In the genomic region with DNA sequence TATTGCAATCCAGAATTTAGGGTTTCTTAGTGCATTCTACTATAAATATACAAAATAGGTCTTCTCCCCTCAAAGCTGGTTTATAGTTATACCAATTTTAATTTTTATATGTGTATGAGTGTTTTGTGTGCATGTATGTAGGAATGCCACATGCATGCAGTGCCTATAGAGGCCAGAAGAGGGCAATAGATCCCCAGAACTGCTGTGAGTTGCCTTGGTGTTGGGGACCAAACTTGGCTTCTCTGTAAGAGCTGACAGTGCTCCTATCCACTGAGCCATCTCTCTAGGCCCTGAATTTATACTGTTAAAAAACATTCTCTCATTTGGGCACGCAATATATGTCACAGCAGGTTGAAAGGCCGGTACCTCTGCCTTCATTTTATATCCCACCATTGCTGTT, we compare ENCODE assay signal across 8 mouse cellular contexts. TPM values are rescaled to one million over a fixed set of nuclear protein-coding genes. Genes with fewer than 3 reads are reported as not detected.
DNase-seq lines count a peak whose midpoint lies in the region; ATAC-seq and TF ChIP-seq lines count a peak whose summit lies in the region.

No protein-coding gene starts in this region.

- H3K4me3 ChIP-seq in forebrain, postnatal 0 days (ENCODE audit: low read depth, low read length) = no peak overlapping the region
- no peak overlapping the region for H3K4me3 ChIP-seq in forebrain, embryonic 13.5 days
- H3K4me3 ChIP-seq in embryonic facial prominence, embryonic 10.5 days = no peak overlapping the region
- H3K4me3 ChIP-seq in stomach, embryonic 16.5 days (replicated peaks; ENCODE audit: low read length) = no peak overlapping the region

- no peak overlapping the region for H3K27ac ChIP-seq in forebrain, postnatal 0 days (ENCODE audit: low read depth, low read length)
- no peak overlapping the region for H3K27ac ChIP-seq in forebrain, embryonic 13.5 days
- H3K27ac ChIP-seq in embryonic facial prominence, embryonic 10.5 days (replicated peaks) = no peak overlapping the region
- peak overlapping the region; percentile 79 for H3K27ac ChIP-seq in stomach, embryonic 16.5 days (ENCODE audit: low read length)

- ATAC-seq in forebrain, postnatal 0 days = peak; percentile 75
- ATAC-seq in forebrain, embryonic 13.5 days = no peak
- ATAC-seq in stomach, embryonic 16.5 days (ENCODE audit: insufficient read depth, low FRiP score) = peak; percentile 58; the same call in 1 of the 2 replicates

- no peaks in the 10 kb centered on the region for H3K27me3 ChIP-seq in forebrain, postnatal 0 days (ENCODE audit: insufficient read depth, low read length)
- no peaks in the 10 kb centered on the region for H3K27me3 ChIP-seq in forebrain, embryonic 13.5 days
- no peaks in the 10 kb centered on the region for H3K27me3 ChIP-seq in embryonic facial prominence, embryonic 10.5 days (replicated peaks; ENCODE audit: low read depth, poor library complexity, severe bottlenecking)
- H3K27me3 ChIP-seq in stomach, embryonic 16.5 days (ENCODE audit: control insufficient read depth, insufficient read depth, low read length) = no peaks in the 10 kb centered on the region

- peak; percentile 90 for DNase-seq in forebrain, postnatal 0 days
- peak; percentile 53 for DNase-seq in urinary bladder, postnatal 25 days (ENCODE audit: low spot score)
- DNase-seq in urinary bladder, postnatal 10 days (ENCODE audit: low spot score) = no peak
- DNase-seq in embryonic facial prominence, embryonic 10.5 days (ENCODE audit: low spot score) = peak; percentile 68
- peak; percentile 64 for DNase-seq in layer of hippocampus, adult 11-12 months (ENCODE audit: low spot score)
- DNase-seq in lung, postnatal 14 days = peak; percentile 54

- TF ChIP-seq CTCF in forebrain, postnatal 0 days (IDR thresholded peaks at IDR 0.05; ENCODE audit: low read depth) = peak; percentile 94

- H3K9ac ChIP-seq in forebrain, postnatal 0 days = no peak overlapping the region
- H3K9ac ChIP-seq in forebrain, embryonic 13.5 days = no peak overlapping the region
- no peak overlapping the region for H3K9ac ChIP-seq in stomach, embryonic 16.5 days (ENCODE audit: low read length)

- no peaks in the 10 kb centered on the region for H3K36me3 ChIP-seq in forebrain, postnatal 0 days (ENCODE audit: insufficient read depth)
- no peaks in the 10 kb centered on the region for H3K36me3 ChIP-seq in forebrain, embryonic 13.5 days (ENCODE audit: poor library complexity, severe bottlenecking)
- no peaks in the 10 kb centered on the region for H3K36me3 ChIP-seq in embryonic facial prominence, embryonic 10.5 days (replicated peaks)
- H3K36me3 ChIP-seq in stomach, embryonic 16.5 days (ENCODE audit: control insufficient read depth, insufficient read depth, low read length) = no peaks in the 10 kb centered on the region

- H3K4me1 ChIP-seq in forebrain, postnatal 0 days (ENCODE audit: insufficient read depth) = no peaks in the 10 kb centered on the region
- H3K4me1 ChIP-seq in forebrain, embryonic 13.5 days = no peaks in the 10 kb centered on the region
- H3K4me1 ChIP-seq in embryonic facial prominence, embryonic 10.5 days = no peaks in the 10 kb centered on the region
- H3K4me1 ChIP-seq in stomach, embryonic 16.5 days (ENCODE audit: control insufficient read depth, insufficient read depth, low read length) = 0 out of 2 replicates have a peak, but pooled peaks cover 3% of the 10 kb centered on the region

- no peaks in the 10 kb centered on the region for H3K9me3 ChIP-seq in forebrain, postnatal 0 days (ENCODE audit: low read length)
- no peaks in the 10 kb centered on the region for H3K9me3 ChIP-seq in forebrain, embryonic 13.5 days (replicated peaks)
- peaks cover 5% of the 10 kb centered on the region; the same call in 1 of the 2 replicates for H3K9me3 ChIP-seq in embryonic facial prominence, embryonic 10.5 days
- 0 out of 2 replicates have a peak, but pooled peaks cover 4% of the 10 kb centered on the region for H3K9me3 ChIP-seq in stomach, embryonic 16.5 days (replicated peaks; ENCODE audit: control insufficient read depth, low read length)

- H3K4me2 ChIP-seq in forebrain, postnatal 0 days (ENCODE audit: low read depth) = no peak overlapping the region
- no peak overlapping the region for H3K4me2 ChIP-seq in forebrain, embryonic 13.5 days
- no peak overlapping the region for H3K4me2 ChIP-seq in stomach, embryonic 16.5 days (ENCODE audit: low read depth, low read length)

- 53% methylated on average over 2 of the region's 2 CpGs for WGBS in forebrain, postnatal 0 days
- whole genome bisulfite sequencing in forebrain, embryonic 13.5 days = 71% methylated on average over 2 of the region's 2 CpGs
- WGBS in embryonic facial prominence, embryonic 10.5 days = 49% methylated on average over 2 of the region's 2 CpGs
- 38% methylated on average over 2 of the region's 2 CpGs for WGBS in stomach, embryonic 16.5 days

RNA-seq across cellular contexts. Expression of a gene that starts 27.5 kb away (rescaled TPM):
- 3.5 and 6.9 TPM in 2 replicates for total RNA-seq in forebrain, postnatal 0 days (2014; rRNA removed)
- polyA plus RNA-seq in forebrain, postnatal 0 days (2015; fragmentation: Nextera tagmentation; extraction: Ambion mirVana) = 1.9 and 2.8 TPM in 2 replicates
- 0.83 and 0.90 TPM in 2 replicates for polyA plus RNA-seq in forebrain, embryonic 13.5 days (2015; fragmentation: Nextera tagmentation; extraction: Ambion mirVana)
- polyA plus RNA-seq in embryonic facial prominence, embryonic 10.5 days (2016; fragmentation: Nextera tagmentation; extraction: Ambion mirVana) = 0.62 and 1.0 TPM in 2 replicates
- 14.0 and 18.1 TPM in 2 replicates for polyA plus RNA-seq in stomach, embryonic 16.5 days (2015; fragmentation: Nextera tagmentation; extraction: Ambion mirVana)

RNA-seq across cellular contexts. Expression of a gene that starts 55.7 kb away (rescaled TPM):
- not detected in 2 replicates for total RNA-seq in forebrain, postnatal 0 days (2014; rRNA removed)
- polyA plus RNA-seq in forebrain, postnatal 0 days (2015; fragmentation: Nextera tagmentation; extraction: Ambion mirVana) = 0.14 TPM in 1 of 2 replicates, not detected in the other
- 0.13 and 0.18 TPM in 2 replicates for polyA plus RNA-seq in forebrain, embryonic 13.5 days (2015; fragmentation: Nextera tagmentation; extraction: Ambion mirVana)
- polyA plus RNA-seq in embryonic facial prominence, embryonic 10.5 days (2016; fragmentation: Nextera tagmentation; extraction: Ambion mirVana) = not detected in 2 replicates
- polyA plus RNA-seq in stomach, embryonic 16.5 days (2015; fragmentation: Nextera tagmentation; extraction: Ambion mirVana) = 34.3 and 42.8 TPM in 2 replicates

Comparison
In these comparisons a context has a peak if more than half of its experiments do, and no peak if none do; other contexts are left out.
1. RNA of a gene that starts 55.7 kb away (polyA plus RNA-seq): 34.3 to 42.8 TPM in stomach, embryonic 16.5 days; 0.13 to 0.18 TPM in forebrain, embryonic 13.5 days, 0.14 TPM in forebrain, postnatal 0 days and not detected in embryonic facial prominence, embryonic 10.5 days; every median in the first group is over 10 times any median in the second.